Mouse (Mus musculus) hindbrain, embryonic 14.5 days (tissue): ENCODE results near the gene Frem1. TPM values are rescaled to one million over a fixed set of nuclear protein-coding genes. Genes with fewer than 3 reads are reported as not detected.

Source experiments
- ATAC-seq: fragments of 200-750 bp; cut with Nextera tagmentation; 2 replicates; pipeline ENCODE4 v1.8.0; 2017; ENCODE audit warnings: moderate number of reproducible peaks, mild to moderate bottlenecking, moderate TSS enrichment, moderate library complexity; ENCODE audit not compliant: low FRiP score
- DNase-seq: peaks from one replicate; pipeline ENCODE4 v3.0.0-alpha.2; 2015; ENCODE audit warnings: low spot score
- H3K27ac ChIP-seq: fragments of 300-500 bp; sonication (generic); 2 replicates; pipeline ENCODE4 v1.5.1; 2014; ENCODE audit warnings: mild to moderate bottlenecking, moderate library complexity
- H3K27me3 ChIP-seq: fragments of 300-500 bp; sonication (generic); 2 replicates; pipeline ENCODE4 v1.6.1; 2014; ENCODE audit warnings: mild to moderate bottlenecking, low read length, mixed read lengths; ENCODE audit not compliant: control insufficient read depth, insufficient read depth
- H3K36me3 ChIP-seq: fragments of 300-500 bp; sonication (generic); replicated peaks from 2 replicates; pipeline ENCODE4 v1.6.1; 2014; ENCODE audit not compliant: control insufficient read depth, insufficient read depth
- H3K4me1 ChIP-seq: fragments of 300-500 bp; sonication (generic); replicated peaks from 2 replicates; pipeline ENCODE4 v1.6.1; 2014; ENCODE audit warnings: antibody characterized with exemption, low read length, mixed read lengths; ENCODE audit not compliant: control insufficient read depth, insufficient read depth
- H3K4me2 ChIP-seq: fragments of 300-500 bp; sonication (generic); replicated peaks from 2 replicates; pipeline ENCODE4 v1.6.1; 2014; ENCODE audit warnings: mild to moderate bottlenecking, moderate library complexity
- H3K4me3 ChIP-seq: fragments of 300-500 bp; sonication (generic); replicated peaks from 2 replicates; pipeline ENCODE4 v1.5.1; 2014; ENCODE audit warnings: mild to moderate bottlenecking, low read length
- H3K9ac ChIP-seq: fragments of 300-500 bp; sonication (generic); 2 replicates; pipeline ENCODE4 v1.6.1; 2014
- H3K9me3 ChIP-seq: fragments of 300-500 bp; sonication (generic); 2 replicates; pipeline ENCODE4 v1.6.1; 2016; ENCODE audit warnings: low read length; ENCODE audit not compliant: control insufficient read depth
- WGBS: fragments of 180-500 bp; shearing (Covaris S2); extraction: QIAGEN DNeasy Blood & Tissue Kit; methylation state at CpG from one replicate; pipeline ENCODE4 v1.1.7; 2014; 5-methylcytosine and 5-hydroxymethylcytosine counted together
- polyA plus RNA-seq: library from polyadenylated mRNA; unstranded; fragments of >200 nt; fragmentation: Nextera tagmentation; extraction: Ambion mirVana; gene quantifications from 2 replicates; pipeline ENCODE4 v1.2.1, GENCODE M21; 2014

Gene Frem1
- polyA plus RNA-seq, 1 experiment from 2014 or later = 3.8 TPM

DNA sequence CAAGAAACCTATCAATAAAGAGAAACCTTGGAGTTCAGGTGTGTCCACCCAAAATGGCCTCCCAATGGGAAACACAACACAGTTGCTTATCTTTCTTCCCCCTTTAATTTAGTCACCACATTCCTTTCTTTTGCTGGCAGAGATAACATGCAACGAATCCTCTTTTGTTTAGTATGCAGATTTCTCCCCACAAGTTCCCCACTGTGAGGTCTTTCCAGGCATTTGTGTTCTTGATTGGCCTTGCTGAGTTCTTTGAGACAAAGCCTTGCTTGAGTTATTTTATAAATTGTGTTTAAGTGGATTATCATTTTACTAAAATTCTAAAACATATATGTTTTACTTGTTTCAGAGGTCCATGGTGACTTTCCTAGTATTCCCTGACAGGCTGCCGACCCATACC is 166.0 kb downstream of the Frem1 start:
- DNase-seq (no peak), ATAC-seq (no peak)
- H3K4me2 ChIP-seq = no peak overlapping the region
- H3K4me3 ChIP-seq = no peak overlapping the region
- no peaks in the 10 kb centered on the region for H3K9me3 ChIP-seq
- no peaks in the 10 kb centered on the region for H3K4me1 ChIP-seq
- 46% methylated on average over 2 of the region's 2 CpGs for WGBS
- no peak overlapping the region for H3K9ac ChIP-seq
- H3K27ac ChIP-seq = no peak overlapping the region
- no peaks in the 10 kb centered on the region for H3K27me3 ChIP-seq
- no peaks in the 10 kb centered on the region for H3K36me3 ChIP-seq

DNA sequence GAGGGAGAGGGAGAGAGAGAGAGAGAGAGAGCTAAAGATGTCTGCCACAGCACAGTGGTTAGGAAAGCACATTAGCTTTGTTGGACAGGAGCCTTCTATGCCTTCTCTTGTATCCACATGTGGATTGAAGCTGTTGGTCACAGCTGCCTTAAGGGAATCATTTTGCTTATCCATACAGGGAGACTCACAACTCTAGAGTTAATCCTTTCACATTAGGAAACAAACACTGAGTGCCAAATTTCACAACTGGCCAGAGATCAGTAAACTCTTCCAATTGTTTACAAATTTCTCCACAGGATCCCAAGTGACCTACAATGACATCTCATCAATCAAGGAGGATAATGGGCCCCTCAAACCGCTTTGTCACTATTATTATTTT is 166.6 kb downstream of the Frem1 start:
- no peak for ATAC-seq
- Histone ChIP-seq H3K4me3 (no peak overlapping the region), H3K4me2 (no peak overlapping the region), H3K36me3 (no peaks in the 10 kb centered on the region), H3K4me1 (no peaks in the 10 kb centered on the region), H3K27ac (no peak overlapping the region), H3K9ac (no peak overlapping the region), H3K27me3 (no peaks in the 10 kb centered on the region), H3K9me3 (no peaks in the 10 kb centered on the region)
- WGBS = 27% methylated on average over 1 of the region's 1 CpGs
- DNase-seq = no peak

DNA sequence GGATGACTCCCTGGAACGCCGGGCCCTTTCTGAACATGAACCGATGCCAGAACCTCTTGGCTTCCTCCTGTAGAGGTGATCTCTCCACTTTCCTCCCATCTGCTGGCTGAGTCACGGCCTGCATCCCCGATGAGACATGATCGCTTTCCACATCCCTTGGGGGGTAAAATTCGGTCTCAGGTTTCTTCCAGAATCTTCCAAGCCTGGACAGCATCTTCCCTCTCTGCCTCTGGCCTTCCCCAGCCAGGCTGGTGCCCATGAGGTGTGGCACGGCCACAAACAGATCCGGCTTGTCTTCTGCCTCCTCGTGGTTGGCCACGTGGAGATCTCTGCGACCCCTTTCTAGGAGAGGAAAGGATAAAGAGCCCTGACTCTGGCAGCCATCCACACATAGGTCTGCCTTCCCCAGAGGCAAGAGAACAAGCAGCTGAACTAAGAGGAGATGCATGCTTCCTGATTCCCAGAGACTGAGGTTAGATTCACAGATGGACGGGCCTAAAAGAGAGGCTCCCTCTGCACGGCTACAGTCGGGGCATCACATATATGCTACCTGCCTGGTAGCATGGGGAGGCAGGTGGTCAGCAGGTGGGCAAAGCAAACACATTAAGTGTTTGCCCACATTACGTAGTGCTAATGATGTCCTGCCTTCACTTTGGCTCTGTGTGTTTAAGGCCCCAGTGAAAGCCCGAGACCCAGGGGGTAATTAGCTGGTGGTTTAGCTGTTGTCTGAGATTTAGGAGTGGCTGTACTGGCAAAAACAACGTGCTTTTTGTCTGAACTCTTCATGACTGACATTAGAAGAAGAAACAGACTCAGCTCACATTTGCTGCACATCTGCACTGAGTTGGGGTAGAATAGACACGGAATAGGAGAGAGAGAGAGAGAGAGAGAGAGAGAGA is 167.3 kb downstream of the Frem1 start, which contains the start of gene Cer1:
TSS of gene Cer1 (minus strand) at position 513 of the 899 bp plus-strand sequence.
- Histone ChIP-seq H3K9me3 (no peaks in the 10 kb centered on the region), H3K9ac (no peak within 1 kb of the TSS), H3K4me1 (no peaks in the 10 kb centered on the region), H3K4me2 (no peak within 1 kb of the TSS), H3K4me3 (no peak within 1 kb of the TSS), H3K36me3 (no peaks in the 10 kb centered on the region), H3K27me3 (no peaks in the 10 kb centered on the region), H3K27ac (no peak within 1 kb of the TSS)
- no peak for ATAC-seq
- WGBS = 64% methylated on average over 19 of the region's 19 CpGs
- no peak for DNase-seq

DNA sequence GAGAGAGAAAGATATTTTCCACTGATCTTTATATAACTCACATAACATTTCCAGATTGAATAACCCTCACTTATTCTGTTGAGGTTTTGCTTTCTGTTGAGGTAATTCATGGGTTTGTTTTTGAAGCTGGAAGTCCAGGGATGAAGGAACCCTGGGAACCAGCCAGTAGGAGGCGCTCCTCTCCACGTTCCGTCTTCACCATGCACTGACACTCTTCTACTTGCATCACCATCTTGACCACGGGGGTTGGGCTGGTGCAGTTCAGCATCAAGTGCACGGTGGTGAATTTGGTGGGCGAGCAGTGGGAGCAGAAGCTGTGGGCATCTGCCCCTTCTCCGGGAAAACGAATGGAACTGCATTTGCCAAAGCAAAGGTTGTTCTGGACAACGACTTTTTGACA is 169.6 kb downstream of the Frem1 start:
- DNase-seq (no peak), ATAC-seq (no peak)
- Histone ChIP-seq H3K9me3 (no peaks in the 10 kb centered on the region), H3K27ac (no peak overlapping the region), H3K4me1 (no peaks in the 10 kb centered on the region), H3K9ac (no peak overlapping the region), H3K36me3 (no peaks in the 10 kb centered on the region), H3K27me3 (no peaks in the 10 kb centered on the region), H3K4me3 (no peak overlapping the region), H3K4me2 (no peak overlapping the region)
- 88% methylated on average over 9 of the region's 9 CpGs for WGBS

DNA sequence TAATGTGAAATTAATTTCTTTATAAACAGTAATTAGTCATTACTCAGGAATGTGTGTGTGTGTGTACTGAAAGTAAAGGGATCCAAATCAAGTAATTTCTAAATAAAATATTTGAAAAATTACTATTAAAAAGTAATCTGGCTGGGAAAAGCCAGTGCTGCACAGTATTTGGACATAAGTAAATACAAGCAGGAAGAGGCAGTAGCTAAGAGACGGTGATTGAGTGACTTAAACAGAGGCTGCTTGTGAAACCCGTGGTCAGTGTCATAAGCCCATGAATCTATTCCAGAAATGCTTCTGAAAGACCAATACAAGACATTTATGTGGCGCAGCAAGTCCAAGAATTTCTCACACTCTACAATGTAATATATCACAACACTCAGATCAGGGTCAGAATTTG is 170.8 kb downstream of the Frem1 start:
- Histone ChIP-seq H3K4me2 (no peak overlapping the region), H3K27ac (no peak overlapping the region), H3K4me3 (no peak overlapping the region), H3K36me3 (no peaks in the 10 kb centered on the region), H3K9me3 (no peaks in the 10 kb centered on the region), H3K4me1 (no peaks in the 10 kb centered on the region), H3K27me3 (no peaks in the 10 kb centered on the region), H3K9ac (no peak overlapping the region)
- WGBS = 87% methylated on average over 3 of the region's 3 CpGs
- no peak for DNase-seq
- ATAC-seq = no peak

DNA sequence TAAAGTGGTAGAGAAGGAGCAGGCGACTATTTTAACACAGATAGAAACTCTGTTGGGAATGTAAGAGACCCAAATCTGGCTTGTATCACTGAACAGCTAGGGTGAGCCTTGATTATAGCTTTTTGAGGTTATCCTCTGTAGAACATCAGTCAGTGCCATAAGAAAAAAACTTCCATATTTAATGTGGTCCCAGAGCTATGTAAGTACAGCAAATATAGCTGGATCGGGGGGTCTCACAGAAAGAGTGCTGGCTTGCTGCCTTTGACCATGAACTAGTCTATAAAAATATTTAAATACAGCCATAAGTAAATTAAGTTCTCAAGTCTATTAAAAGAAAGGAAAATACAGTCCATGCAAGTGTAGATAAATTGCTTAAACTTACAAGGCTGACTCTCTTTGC is 171.9 kb downstream of the Frem1 start:
- no peaks in the 10 kb centered on the region for H3K27me3 ChIP-seq
- no peak overlapping the region for H3K27ac ChIP-seq
- DNase-seq = no peak
- no peak overlapping the region for H3K4me2 ChIP-seq
- no peaks in the 10 kb centered on the region for H3K4me1 ChIP-seq
- WGBS = 87% methylated on average over 2 of the region's 2 CpGs
- no peaks in the 10 kb centered on the region for H3K9me3 ChIP-seq
- no peak overlapping the region for H3K9ac ChIP-seq
- no peak for ATAC-seq
- H3K4me3 ChIP-seq = no peak overlapping the region
- H3K36me3 ChIP-seq = no peaks in the 10 kb centered on the region

DNA sequence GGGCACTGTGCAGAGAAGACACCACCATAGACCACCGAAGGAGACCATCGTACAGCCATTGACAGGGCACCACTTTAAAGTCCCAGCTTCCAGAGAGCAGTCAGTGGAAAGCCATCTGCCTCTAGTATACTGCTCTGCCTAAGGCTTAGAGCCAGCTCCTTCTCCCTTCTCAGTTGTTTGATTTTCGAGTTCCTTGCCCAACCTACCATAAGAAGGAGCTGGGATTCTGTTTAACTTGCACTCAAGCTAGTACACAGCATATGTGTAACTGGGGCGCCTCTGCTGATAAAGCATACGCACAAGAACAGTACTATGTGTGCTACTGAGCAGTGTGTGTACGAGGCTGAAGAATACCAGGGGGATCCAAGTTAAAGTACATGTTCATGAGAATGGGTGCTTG is 173.0 kb downstream of the Frem1 start:
- no peak overlapping the region for H3K4me3 ChIP-seq
- no peaks in the 10 kb centered on the region for H3K4me1 ChIP-seq
- H3K27ac ChIP-seq = no peak overlapping the region
- ATAC-seq (no peak), DNase-seq (no peak)
- H3K36me3 ChIP-seq = no peaks in the 10 kb centered on the region
- no peak overlapping the region for H3K4me2 ChIP-seq
- no peaks in the 10 kb centered on the region for H3K9me3 ChIP-seq
- H3K9ac ChIP-seq = no peak overlapping the region
- WGBS = 88% methylated on average over 6 of the region's 6 CpGs
- no peaks in the 10 kb centered on the region for H3K27me3 ChIP-seq

DNA sequence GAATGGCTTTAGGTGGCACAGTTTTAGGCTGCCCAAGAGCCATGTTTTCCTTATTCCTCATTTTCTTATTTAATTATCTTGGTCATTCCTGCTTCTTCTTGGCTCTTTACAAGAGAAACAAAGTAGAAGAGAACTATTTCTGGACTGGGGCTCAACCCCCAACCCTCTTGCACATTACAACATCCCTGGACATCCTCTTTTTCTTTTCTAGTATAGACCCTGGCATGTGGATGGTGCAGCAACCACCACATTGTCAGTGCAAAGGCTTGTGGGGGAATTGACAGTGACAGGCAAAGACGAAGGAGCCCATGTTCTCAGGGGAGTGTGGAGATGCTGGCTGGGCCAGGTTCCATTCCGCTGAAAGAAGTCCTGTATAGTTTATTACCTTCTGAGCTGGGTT is 175.5 kb downstream of the Frem1 start:
- no peaks in the 10 kb centered on the region for H3K27me3 ChIP-seq
- no peaks in the 10 kb centered on the region for H3K9me3 ChIP-seq
- no peaks in the 10 kb centered on the region for H3K4me1 ChIP-seq
- no peaks in the 10 kb centered on the region for H3K36me3 ChIP-seq
- H3K27ac ChIP-seq = no peak overlapping the region
- H3K9ac ChIP-seq = no peak overlapping the region
- H3K4me3 ChIP-seq = no peak overlapping the region
- ATAC-seq (no peak), DNase-seq (no peak)
- WGBS = 85% methylated on average over 2 of the region's 2 CpGs
- H3K4me2 ChIP-seq = no peak overlapping the region

DNA sequence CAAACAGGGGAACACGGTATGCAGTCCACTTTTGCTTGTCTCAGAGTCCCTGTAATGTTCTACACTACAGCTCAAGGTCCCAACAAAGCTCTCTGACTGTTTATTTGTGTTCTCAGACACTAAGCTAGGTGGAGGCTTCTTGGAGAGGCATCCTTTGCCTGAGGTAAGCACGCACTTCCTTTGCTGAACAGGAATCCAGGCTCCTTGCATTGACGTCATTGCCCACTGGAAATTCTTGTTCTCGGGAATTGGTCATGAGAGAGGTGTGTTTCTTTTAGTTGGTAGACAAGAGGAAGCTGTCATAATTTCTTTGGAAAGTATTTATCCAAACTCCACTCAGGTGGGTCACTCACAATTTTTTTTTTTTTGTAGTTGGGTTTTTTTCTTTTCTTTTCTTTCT is 176.6 kb downstream of the Frem1 start:
- DNase-seq = no peak
- Histone ChIP-seq H3K27ac (no peak overlapping the region), H3K36me3 (no peaks in the 10 kb centered on the region), H3K9me3 (no peaks in the 10 kb centered on the region), H3K4me1 (no peaks in the 10 kb centered on the region), H3K4me3 (no peak overlapping the region), H3K9ac (no peak overlapping the region), H3K27me3 (no peaks in the 10 kb centered on the region), H3K4me2 (no peak overlapping the region)
- no peak for ATAC-seq
- 75% methylated on average over 4 of the region's 4 CpGs for WGBS

DNA sequence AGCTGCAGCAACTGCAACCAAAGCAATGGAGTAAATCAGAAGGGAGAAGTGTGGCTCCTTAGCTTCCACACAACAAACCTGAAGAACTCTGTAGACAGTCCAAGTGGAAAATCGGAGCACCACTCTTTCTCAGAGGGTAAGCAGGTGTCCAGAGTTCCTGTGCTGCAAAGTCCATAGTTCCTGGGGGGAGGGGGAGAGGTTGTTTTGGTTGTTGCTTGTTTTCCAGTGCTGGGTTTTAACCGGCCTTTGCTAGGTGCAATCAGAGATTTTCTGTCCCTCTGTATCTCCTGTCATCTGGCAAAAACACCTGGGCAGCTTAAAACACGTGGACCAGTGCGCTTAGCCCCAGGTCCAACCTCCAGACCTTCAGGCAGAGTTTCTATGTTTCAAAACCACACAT is 177.3 kb downstream of the Frem1 start:
- H3K27me3 ChIP-seq = no peaks in the 10 kb centered on the region
- DNase-seq (no peak), ATAC-seq (no peak)
- H3K4me3 ChIP-seq = no peak overlapping the region
- WGBS = 66% methylated on average over 4 of the region's 4 CpGs
- no peaks in the 10 kb centered on the region for H3K9me3 ChIP-seq
- H3K9ac ChIP-seq = no peak overlapping the region
- no peaks in the 10 kb centered on the region for H3K4me1 ChIP-seq
- no peaks in the 10 kb centered on the region for H3K36me3 ChIP-seq
- no peak overlapping the region for H3K27ac ChIP-seq
- no peak overlapping the region for H3K4me2 ChIP-seq
